Mouse (Mus musculus) regulatory T cell (primary cell): ENCODE data around the gene Arhgap24.

ENCODE experiments used
- in situ Hi-C: fragments of 300-600 bp; cut with MboI, MseI; formaldehyde crosslinking; loops from one replicate; pipeline ENCODE4 v1.15.1; 2025; ENCODE audit warnings: high pct_unique_total_duplicates

The Arhgap24 gene

GRCm38 (mm10) chr5:102736131-102736530 is 254.9 kb downstream of the Arhgap24 start:
- in situ Hi-C loops: no loop called here

GRCm38 (mm10) chr5:102742554-102743255 is 261.5 kb downstream of the Arhgap24 start:
- in situ Hi-C loops: no loop called here

GRCm38 (mm10) chr5:102743436-102743835 is 262.2 kb downstream of the Arhgap24 start:
- in situ Hi-C loops: no loop called here

GRCm38 (mm10) chr5:102744051-102744450 is 262.9 kb downstream of the Arhgap24 start:
- in situ Hi-C loops: no loop called here

- in situ Hi-C loops: no loop called here
Observed at GRCm38 (mm10) chr5:102748146-102748545, 267.0 kb downstream of the Arhgap24 start.

GRCm38 (mm10) chr5:102749020-102749419 is 267.8 kb downstream of the Arhgap24 start:
- in situ Hi-C loops: no loop called here

- in situ Hi-C loops: no loop called here
Observed at GRCm38 (mm10) chr5:102750674-102751073, 269.5 kb downstream of the Arhgap24 start.

GRCm38 (mm10) chr5:102751661-102752307 is 270.6 kb downstream of the Arhgap24 start:
- in situ Hi-C loops: no loop called here

GRCm38 (mm10) chr5:102752308-102752663 is 271.1 kb downstream of the Arhgap24 start:
- in situ Hi-C loops: no loop called here

- in situ Hi-C loops: no loop called here
Observed at GRCm38 (mm10) chr5:102757040-102757439, 275.8 kb downstream of the Arhgap24 start.

- in situ Hi-C loops: no loop called here
Observed at GRCm38 (mm10) chr5:102765694-102766093, 284.5 kb downstream of the Arhgap24 start.

- in situ Hi-C loops: no loop called here
Observed at GRCm38 (mm10) chr5:102766311-102767057, 285.3 kb downstream of the Arhgap24 start.

GRCm38 (mm10) chr5:102767058-102767444 is 285.9 kb downstream of the Arhgap24 start:
- in situ Hi-C loops: no loop called here

- in situ Hi-C loops: no loop called here
Observed at GRCm38 (mm10) chr5:102767822-102768221, 286.6 kb downstream of the Arhgap24 start.

- in situ Hi-C loops: no loop called here
Observed at GRCm38 (mm10) chr5:102768385-102769080, 287.3 kb downstream of the Arhgap24 start.

GRCm38 (mm10) chr5:102770611-102771010 is 289.4 kb downstream of the Arhgap24 start:
- in situ Hi-C loops: no loop called here

- in situ Hi-C loops: no loop called here
Observed at GRCm38 (mm10) chr5:102774500-102774899, 293.3 kb downstream of the Arhgap24 start.

- in situ Hi-C loops: no loop called here
Observed at GRCm38 (mm10) chr5:102777255-102777654, 296.1 kb downstream of the Arhgap24 start.

GRCm38 (mm10) chr5:102777852-102778251 is 296.7 kb downstream of the Arhgap24 start:
- in situ Hi-C loops: no loop called here

- in situ Hi-C loops: no loop called here
Observed at GRCm38 (mm10) chr5:102778253-102778652, 297.1 kb downstream of the Arhgap24 start.

- in situ Hi-C loops: no loop called here
Observed at GRCm38 (mm10) chr5:102783585-102783984, 302.4 kb downstream of the Arhgap24 start.

- in situ Hi-C loops: no loop called here
Observed at GRCm38 (mm10) chr5:102786123-102786522, 304.9 kb downstream of the Arhgap24 start.
